Mouse (Mus musculus) midbrain, embryonic 12.5 days (tissue): ENCODE results near the gene Adgrb3. TPM values are rescaled to one million over a fixed set of nuclear protein-coding genes. Genes with fewer than 3 reads are reported as not detected.
"Not testable (repeated sequence)": the region's sequence is repeated elsewhere in the genome, so short reads cannot be mapped to it uniquely, and the experiment has no call there.

Source experiments
- ATAC-seq: fragments of 200-750 bp; cut with Nextera tagmentation; 2 replicates; pipeline ENCODE4 v1.8.0; 2017; ENCODE audit warnings: low read depth, moderate TSS enrichment, moderate library complexity; ENCODE audit not compliant: low FRiP score
- H3K27ac ChIP-seq: fragments of 300-500 bp; sonication (generic); replicated peaks from 2 replicates; pipeline ENCODE4 v1.5.1; 2016; ENCODE audit warnings: mild to moderate bottlenecking
- H3K27me3 ChIP-seq: fragments of 300-500 bp; sonication (generic); 2 replicates; pipeline ENCODE4 v1.6.1; 2016; ENCODE audit warnings: mild to moderate bottlenecking
- H3K36me3 ChIP-seq: fragments of 300-500 bp; sonication (generic); 2 replicates; pipeline ENCODE4 v1.6.1; 2016
- H3K4me1 ChIP-seq: fragments of 300-500 bp; sonication (generic); 2 replicates; pipeline ENCODE4 v1.6.1; 2016
- H3K4me2 ChIP-seq: fragments of 300-500 bp; sonication (generic); replicated peaks from 2 replicates; pipeline ENCODE4 v1.6.1; 2016; ENCODE audit warnings: mild to moderate bottlenecking, moderate library complexity
- H3K4me3 ChIP-seq: fragments of 300-500 bp; sonication (generic); 2 replicates; pipeline ENCODE4 v1.5.1; 2016; ENCODE audit warnings: mild to moderate bottlenecking
- H3K9ac ChIP-seq: fragments of 300-500 bp; sonication (generic); replicated peaks from 2 replicates; pipeline ENCODE4 v1.6.1; 2016; ENCODE audit warnings: mild to moderate bottlenecking, moderate library complexity
- H3K9me3 ChIP-seq: fragments of 300-500 bp; sonication (generic); 2 replicates; pipeline ENCODE4 v1.6.1; 2016; ENCODE audit warnings: mild to moderate bottlenecking
- WGBS: fragments of 180-500 bp; shearing (Covaris S2); methylation state at CpG from one replicate; pipeline ENCODE4 v1.1.7; 2016; 5-methylcytosine and 5-hydroxymethylcytosine counted together
- polyA plus RNA-seq: library from polyadenylated mRNA; unstranded; fragments of >200 nt; fragmentation: Nextera tagmentation; extraction: Ambion mirVana; gene quantifications from 2 replicates; pipeline ENCODE4 v1.2.1, GENCODE M21; 2016

Adgrb3 gene
- polyA plus RNA-seq, 1 experiment from 2014 or later = 22.0 TPM

- Histone ChIP-seq H3K4me1 (no peaks in the 10 kb centered on the region), H3K9ac (no peak overlapping the region), H3K36me3 (no peaks in the 10 kb centered on the region), H3K4me3 (no peak overlapping the region), H3K27ac (no peak overlapping the region), H3K9me3 (no peaks in the 10 kb centered on the region), H3K4me2 (no peak overlapping the region), H3K27me3 (no peaks in the 10 kb centered on the region)
- no peak for ATAC-seq
- WGBS = 84% methylated on average over 3 of the region's 3 CpGs
These were observed 334.1 kb downstream of the Adgrb3 start for GRCm38 (mm10) chr1:25495202-25495914.

GRCm38 (mm10) chr1:25491503-25491902 lies 338.0 kb downstream of the Adgrb3 start:
- no peak overlapping the region for H3K27ac ChIP-seq
- WGBS = 71% methylated on average over 1 of the region's 1 CpGs
- H3K9me3 ChIP-seq = no peaks in the 10 kb centered on the region
- peaks cover 3% of the 10 kb centered on the region; the same call in 1 of the 2 replicates for H3K36me3 ChIP-seq
- no peak overlapping the region for H3K4me2 ChIP-seq
- no peak overlapping the region for H3K4me3 ChIP-seq
- H3K4me1 ChIP-seq = no peaks in the 10 kb centered on the region
- no peaks in the 10 kb centered on the region for H3K27me3 ChIP-seq
- no peak for ATAC-seq
- H3K9ac ChIP-seq = no peak overlapping the region

- Histone ChIP-seq H3K4me2 (no peak overlapping the region), H3K9ac (no peak overlapping the region), H3K36me3 (peaks cover 3% of the 10 kb centered on the region; the same call in 1 of the 2 replicates), H3K27ac (no peak overlapping the region), H3K4me3 (no peak overlapping the region), H3K27me3 (no peaks in the 10 kb centered on the region), H3K9me3 (no peaks in the 10 kb centered on the region), H3K4me1 (no peaks in the 10 kb centered on the region)
- WGBS = 86% methylated on average over 2 of the region's 2 CpGs
- no peak for ATAC-seq
These were observed 339.3 kb downstream of the Adgrb3 start for GRCm38 (mm10) chr1:25490174-25490573.

DNA sequence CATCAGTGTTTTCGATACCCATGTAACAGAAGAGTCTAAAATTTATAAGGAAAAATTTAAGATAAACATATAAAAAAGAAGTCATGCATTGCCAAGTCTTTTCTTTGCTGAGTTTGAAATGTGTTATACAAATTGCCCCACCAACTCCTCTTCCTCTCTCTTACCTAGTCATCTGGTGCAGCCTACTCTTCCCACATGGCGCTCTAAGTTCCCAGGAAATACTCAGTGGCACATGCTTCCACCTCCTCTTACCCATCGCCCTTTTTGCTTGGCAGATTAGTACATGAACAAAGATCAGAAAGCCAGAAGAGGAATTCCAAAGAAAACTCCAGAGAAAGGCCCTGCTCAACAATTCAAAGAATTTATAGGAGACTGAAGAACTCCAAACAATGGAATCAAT lies 353.8 kb downstream of the Adgrb3 start:
- Histone ChIP-seq H3K4me2 (no peak overlapping the region), H3K36me3 (no peaks in the 10 kb centered on the region), H3K9ac (no peak overlapping the region), H3K4me1 (no peaks in the 10 kb centered on the region), H3K27me3 (no peaks in the 10 kb centered on the region), H3K27ac (no peak overlapping the region), H3K9me3 (no peaks in the 10 kb centered on the region), H3K4me3 (no peak overlapping the region)
- WGBS = 67% methylated on average over 3 of the region's 3 CpGs
- no peak for ATAC-seq

DNA sequence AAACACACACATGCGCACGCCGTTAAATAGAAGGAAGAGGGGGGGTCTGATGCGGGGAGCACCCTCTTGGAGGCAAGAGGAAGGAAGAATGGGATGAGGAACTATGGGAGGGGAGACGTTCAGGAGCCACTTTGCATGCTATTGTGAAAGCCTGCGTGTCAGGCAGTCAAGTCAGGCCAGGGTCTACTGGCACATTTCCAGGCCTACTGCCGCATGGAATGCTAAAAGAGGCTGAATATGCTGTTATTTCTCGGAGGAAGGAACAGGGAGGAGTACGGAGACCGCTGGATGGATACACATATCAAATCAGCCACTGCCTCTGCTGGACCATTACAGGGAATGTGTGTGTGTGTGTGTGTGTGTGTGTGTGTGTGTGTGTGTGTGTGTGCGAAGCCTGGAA lies 355.0 kb downstream of the Adgrb3 start:
- H3K9me3 ChIP-seq = no peaks in the 10 kb centered on the region
- H3K27me3 ChIP-seq = no peaks in the 10 kb centered on the region
- no peak overlapping the region for H3K9ac ChIP-seq
- H3K4me2 ChIP-seq = no peak overlapping the region
- no peak overlapping the region for H3K4me3 ChIP-seq
- no peak for ATAC-seq
- H3K27ac ChIP-seq = no peak overlapping the region
- H3K36me3 ChIP-seq = no peaks in the 10 kb centered on the region
- no peaks in the 10 kb centered on the region for H3K4me1 ChIP-seq
- WGBS = 71% methylated on average over 8 of the region's 11 CpGs

GRCm38 (mm10) chr1:25471612-25472011 lies 357.9 kb downstream of the Adgrb3 start:
- not testable (repeated sequence) for H3K36me3 ChIP-seq, H3K27ac ChIP-seq, H3K4me2 ChIP-seq, H3K9me3 ChIP-seq, H3K4me3 ChIP-seq, H3K9ac ChIP-seq, H3K27me3 ChIP-seq, ATAC-seq, H3K4me1 ChIP-seq
- WGBS = 51% methylated on average over 2 of the region's 2 CpGs

DNA sequence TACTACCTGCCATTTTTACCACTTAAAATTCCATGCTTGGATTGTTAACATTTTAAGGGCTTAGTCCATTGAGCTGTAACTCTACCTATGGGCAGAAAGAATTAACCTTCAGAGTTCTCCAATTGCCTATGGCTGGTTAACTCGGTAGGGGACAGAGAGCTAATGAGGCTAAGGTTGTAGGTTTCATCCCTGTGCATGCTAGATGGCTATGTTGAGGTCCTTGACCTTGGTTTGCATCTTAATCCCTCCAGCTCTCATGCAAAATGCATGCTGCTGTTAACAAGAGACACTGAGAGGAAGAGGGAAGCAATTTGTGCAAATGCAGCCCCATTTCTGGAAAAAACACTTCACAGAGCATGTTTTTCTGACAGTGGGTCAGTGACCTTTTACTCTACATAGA lies 366.9 kb downstream of the Adgrb3 start:
- no peak overlapping the region for H3K27ac ChIP-seq
- no peak overlapping the region for H3K4me2 ChIP-seq
- H3K4me3 ChIP-seq = no peak overlapping the region
- H3K27me3 ChIP-seq = no peaks in the 10 kb centered on the region
- peaks cover 7% of the 10 kb centered on the region; the same call in 1 of the 2 replicates for H3K4me1 ChIP-seq
- H3K9ac ChIP-seq = no peak overlapping the region
- no peaks in the 10 kb centered on the region for H3K36me3 ChIP-seq
- no peaks in the 10 kb centered on the region for H3K9me3 ChIP-seq
- WGBS = 32% methylated on average over 1 of the region's 1 CpGs
- ATAC-seq = peak; percentile 76; the same call in 1 of the 2 replicates

DNA sequence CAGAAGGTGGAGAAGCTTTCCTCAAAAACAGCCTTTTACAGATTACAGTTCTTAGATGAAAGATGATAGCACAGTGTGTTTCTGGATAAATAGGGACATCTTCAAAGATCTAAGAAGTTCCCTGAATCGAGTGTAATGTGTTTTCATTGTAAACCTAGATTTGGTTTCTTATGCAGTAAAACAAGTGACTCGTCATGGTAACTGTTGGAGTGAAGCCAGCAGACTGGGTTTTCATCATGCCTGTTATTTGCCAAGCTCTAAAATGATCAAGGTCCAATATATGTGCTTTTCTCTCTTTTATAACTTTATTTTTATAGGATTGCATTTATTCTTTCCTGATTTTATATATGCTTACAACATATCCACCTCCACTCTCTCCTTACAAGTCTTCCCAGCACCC lies 394.0 kb downstream of the Adgrb3 start:
- Histone ChIP-seq H3K27ac (no peak overlapping the region), H3K27me3 (no peaks in the 10 kb centered on the region), H3K9ac (no peak overlapping the region), H3K4me3 (no peak overlapping the region), H3K4me1 (no peaks in the 10 kb centered on the region), H3K9me3 (no peaks in the 10 kb centered on the region), H3K36me3 (no peaks in the 10 kb centered on the region), H3K4me2 (no peak overlapping the region)
- 73% methylated on average over 2 of the region's 2 CpGs for WGBS
- no peak for ATAC-seq

- peak; percentile 52; the same call in 1 of the 2 replicates for ATAC-seq
- H3K4me2 ChIP-seq = no peak overlapping the region
- H3K4me1 ChIP-seq = no peaks in the 10 kb centered on the region
- no peaks in the 10 kb centered on the region for H3K36me3 ChIP-seq
- no peak overlapping the region for H3K4me3 ChIP-seq
- H3K27me3 ChIP-seq = no peaks in the 10 kb centered on the region
- no peaks in the 10 kb centered on the region for H3K9me3 ChIP-seq
- no peak overlapping the region for H3K9ac ChIP-seq
- H3K27ac ChIP-seq = peak overlapping the region; percentile 36; the same call in 1 of the 2 replicates
- 74% methylated on average over 16 of the region's 16 CpGs for WGBS
These were observed 399.2 kb downstream of the Adgrb3 start for GRCm38 (mm10) chr1:25430219-25430862.

GRCm38 (mm10) chr1:25420701-25421100 lies 408.8 kb downstream of the Adgrb3 start:
- Histone ChIP-seq H3K4me1 (no peaks in the 10 kb centered on the region), H3K4me3 (no peak overlapping the region), H3K4me2 (no peak overlapping the region), H3K27ac (no peak overlapping the region), H3K36me3 (no peaks in the 10 kb centered on the region), H3K27me3 (no peaks in the 10 kb centered on the region), H3K9me3 (no peaks in the 10 kb centered on the region), H3K9ac (no peak overlapping the region)
- ATAC-seq = no peak
- WGBS = 95% methylated on average over 2 of the region's 2 CpGs

DNA sequence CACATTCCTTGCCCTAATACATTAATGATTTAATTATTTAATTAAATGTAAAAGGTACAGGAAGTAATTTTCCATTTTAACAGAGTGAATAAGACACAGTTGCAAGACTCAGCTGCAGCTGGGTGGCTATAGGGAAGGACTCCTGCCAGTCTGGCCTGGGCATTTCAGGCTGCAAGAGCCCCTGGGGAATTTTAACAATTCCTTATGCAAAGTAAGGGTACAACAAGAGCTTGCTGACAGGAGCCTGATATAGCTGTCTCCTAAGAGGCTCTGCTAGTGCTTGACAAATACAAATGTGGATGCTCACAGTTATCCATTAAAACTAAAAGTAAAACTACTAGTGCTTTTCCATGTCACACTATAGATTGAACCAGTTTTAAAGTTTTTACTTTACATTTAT lies 410.1 kb downstream of the Adgrb3 start:
- Histone ChIP-seq H3K27ac (no peak overlapping the region), H3K4me2 (no peak overlapping the region), H3K9me3 (no peaks in the 10 kb centered on the region), H3K9ac (no peak overlapping the region), H3K27me3 (no peaks in the 10 kb centered on the region), H3K4me1 (no peaks in the 10 kb centered on the region), H3K4me3 (no peak overlapping the region), H3K36me3 (no peaks in the 10 kb centered on the region)
- peak; percentile 56; the same call in 1 of the 2 replicates for ATAC-seq

- Histone ChIP-seq H3K9me3 (no peaks in the 10 kb centered on the region), H3K4me3 (no peak overlapping the region), H3K27ac (no peak overlapping the region), H3K9ac (no peak overlapping the region), H3K27me3 (no peaks in the 10 kb centered on the region), H3K4me2 (no peak overlapping the region), H3K4me1 (no peaks in the 10 kb centered on the region), H3K36me3 (no peaks in the 10 kb centered on the region)
- 88% methylated on average over 2 of the region's 2 CpGs for WGBS
- ATAC-seq = no peak
These were observed 414.4 kb downstream of the Adgrb3 start for GRCm38 (mm10) chr1:25415084-25415483.
